Mouse (Mus musculus): ENCODE results near the gene Ap2a2.

GRCm38 (mm10) chr7:141574041-141574440 is 12.1 kb downstream of the Ap2a2 start:
- no peak for TF ChIP-seq CTCF (IDR thresholded peaks at IDR 0.05)
- no peak for TF ChIP-seq EP300 (IDR thresholded peaks at IDR 0.05)
